Mouse (Mus musculus): ENCODE measurements around the gene Exoc3l2. TPM values are rescaled to one million over a fixed set of nuclear protein-coding genes. Genes with fewer than 3 reads are reported as not detected.
"Not testable (repeated sequence)": the region's sequence is repeated elsewhere in the genome, so short reads cannot be mapped to it uniquely, and the experiment has no call there.

Exoc3l2 gene
- polyA plus RNA-seq, 1 experiment from 2014 or later: 2.2 TPM

DNA sequence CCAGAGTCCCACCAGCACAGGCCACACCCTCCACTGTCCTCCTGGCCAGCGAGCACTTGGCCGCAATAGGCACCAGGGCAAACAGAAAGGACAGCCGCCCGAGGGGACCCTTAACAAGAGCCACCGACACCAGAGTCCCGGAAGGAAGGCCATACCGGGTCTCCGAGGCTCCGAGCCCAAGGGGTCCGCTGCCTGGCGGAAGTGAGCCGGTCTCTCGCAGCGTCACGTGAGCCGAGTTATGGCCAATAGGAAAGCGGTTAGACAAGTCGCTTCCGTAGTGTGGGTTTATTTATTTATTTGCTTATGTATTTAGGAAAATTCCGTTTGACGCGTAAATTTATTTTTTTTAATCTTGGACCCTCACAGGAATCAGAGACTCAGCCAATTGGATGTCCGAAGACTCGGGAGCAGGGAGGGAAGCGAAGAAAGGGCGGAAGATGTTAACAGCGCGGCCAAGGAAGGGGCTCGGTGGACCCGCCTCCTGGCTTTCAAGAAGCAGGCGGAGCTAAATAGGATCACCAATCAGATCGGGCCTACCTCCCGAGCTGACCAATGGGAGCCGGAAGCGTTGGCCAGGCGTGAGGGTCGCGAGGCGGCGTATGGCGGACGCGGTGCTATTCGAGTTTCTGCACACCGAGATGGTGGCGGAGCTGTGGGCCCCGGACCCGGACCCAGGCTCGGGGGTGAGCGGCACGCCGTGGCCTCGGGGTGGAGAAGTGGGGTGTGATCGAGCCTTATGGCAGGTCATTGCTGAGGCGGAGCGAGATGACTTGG is 45.2 kb downstream of the Exoc3l2 start, which contains the start of the genes Bloc1s3 and Trappc6a:
Gene Bloc1s3, minus strand, starts transcription at position 218 of the 774 bp plus-strand sequence.
Gene Trappc6a, plus strand, starts transcription at position 246 of the 774 bp plus-strand sequence.
- WGBS: 1% methylated on average over 56 of the region's 56 CpGs
- Histone ChIP-seq H3K4me2 (peak within 1 kb of the TSS; percentile 98), H3K9ac (peak within 1 kb of the TSS; percentile 83), H3K4me3 (ENCODE audit: low read depth, low read length) (peak within 1 kb of the TSS; percentile 80), H3K36me3 (ENCODE audit: insufficient read depth) (no peaks in the 10 kb centered on the region), H3K27ac (ENCODE audit: low read depth) (peak within 1 kb of the TSS; percentile 46), H3K4me1 (ENCODE audit: insufficient read depth) (no peaks in the 10 kb centered on the region), H3K27me3 (ENCODE audit: insufficient read depth, low read length) (no peaks in the 10 kb centered on the region), H3K9me3 (ENCODE audit: low read depth, low read length) (no peaks in the 10 kb centered on the region)
- ATAC-seq (ENCODE audit: insufficient read depth) (peak; percentile 95), DNase-seq (peak; percentile 97)
- no peak for TF ChIP-seq CTCF (IDR thresholded peaks at IDR 0.05; ENCODE audit: low read depth)

- H3K4me1 ChIP-seq (ENCODE audit: insufficient read depth): no peaks in the 10 kb centered on the region
- DNase-seq: no peak
- H3K36me3 ChIP-seq (ENCODE audit: insufficient read depth): no peaks in the 10 kb centered on the region
- peak overlapping the region; percentile 83 for H3K9ac ChIP-seq
- peak overlapping the region; percentile 98 for H3K4me2 ChIP-seq
- H3K27ac ChIP-seq (ENCODE audit: low read depth): peak overlapping the region; percentile 46; the same call in 1 of the 2 replicates
- ATAC-seq (ENCODE audit: insufficient read depth): peak; percentile 19
- WGBS: 8% methylated on average over 15 of the region's 15 CpGs
- peak overlapping the region; percentile 80 for H3K4me3 ChIP-seq (ENCODE audit: low read depth, low read length)
- H3K9me3 ChIP-seq (ENCODE audit: low read depth, low read length): no peaks in the 10 kb centered on the region
- no peak for TF ChIP-seq CTCF (IDR thresholded peaks at IDR 0.05; ENCODE audit: low read depth)
- no peaks in the 10 kb centered on the region for H3K27me3 ChIP-seq (ENCODE audit: insufficient read depth, low read length)
Measured at GRCm38 (mm10) chr7:19508924-19509568, 45.9 kb downstream of the Exoc3l2 start.

- 0 out of 2 replicates have a peak overlapping the region, but pooled peaks have one; percentile 83 for H3K9ac ChIP-seq
- no peak for TF ChIP-seq CTCF (IDR thresholded peaks at IDR 0.05; ENCODE audit: low read depth)
- peak overlapping the region; percentile 98 for H3K4me2 ChIP-seq
- DNase-seq (no peak), ATAC-seq (ENCODE audit: insufficient read depth) (no peak)
- H3K36me3 ChIP-seq (ENCODE audit: insufficient read depth): no peaks in the 10 kb centered on the region
- H3K27ac ChIP-seq (ENCODE audit: low read depth): no peak overlapping the region
- H3K4me1 ChIP-seq (ENCODE audit: insufficient read depth): no peaks in the 10 kb centered on the region
- 94% methylated on average over 7 of the region's 7 CpGs for WGBS
- no peaks in the 10 kb centered on the region for H3K9me3 ChIP-seq (ENCODE audit: low read depth, low read length)
- H3K4me3 ChIP-seq (ENCODE audit: low read depth, low read length): peak overlapping the region; percentile 80
- H3K27me3 ChIP-seq (ENCODE audit: insufficient read depth, low read length): no peaks in the 10 kb centered on the region
Measured at GRCm38 (mm10) chr7:19509786-19510185, 46.7 kb downstream of the Exoc3l2 start.

GRCm38 (mm10) chr7:19511934-19512333 is 48.8 kb downstream of the Exoc3l2 start:
- H3K36me3 ChIP-seq (ENCODE audit: insufficient read depth); H3K4me1 ChIP-seq (ENCODE audit: insufficient read depth); DNase-seq; H3K27ac ChIP-seq (ENCODE audit: low read depth); H3K9me3 ChIP-seq (ENCODE audit: low read depth, low read length); H3K4me3 ChIP-seq (ENCODE audit: low read depth, low read length); ATAC-seq (ENCODE audit: insufficient read depth); H3K27me3 ChIP-seq (ENCODE audit: insufficient read depth, low read length); H3K4me2 ChIP-seq; H3K9ac ChIP-seq: not testable (repeated sequence)
- 85% methylated on average over 6 of the region's 7 CpGs for WGBS

DNA sequence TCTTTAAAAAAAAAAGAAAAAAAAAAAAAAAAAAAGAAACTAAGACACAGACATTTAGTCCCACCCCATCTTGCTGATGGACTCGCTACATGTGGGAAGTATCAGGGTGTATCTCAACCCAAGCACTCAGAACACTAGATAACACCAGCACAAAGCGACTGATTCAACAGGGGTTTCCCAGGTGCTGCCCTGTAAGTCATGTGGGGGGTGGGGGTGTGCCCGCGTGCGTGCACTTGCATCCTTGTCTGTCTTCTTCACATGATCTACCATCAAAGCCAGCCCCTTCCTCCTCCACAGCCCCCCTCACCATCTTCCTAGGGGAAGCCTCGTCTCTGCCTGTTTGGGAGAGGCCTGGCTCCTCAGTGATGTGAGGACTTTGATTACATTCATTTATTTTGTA is 49.2 kb downstream of the Exoc3l2 start:
- H3K9ac ChIP-seq: no peak overlapping the region
- H3K27ac ChIP-seq (ENCODE audit: low read depth): no peak overlapping the region
- peaks cover 2% of the 10 kb centered on the region; the same call in 1 of the 2 replicates for H3K27me3 ChIP-seq (ENCODE audit: insufficient read depth, low read length)
- TF ChIP-seq CTCF (IDR thresholded peaks at IDR 0.05; ENCODE audit: low read depth): no peak
- DNase-seq: no peak
- 76% methylated on average over 6 of the region's 6 CpGs for WGBS
- H3K4me3 ChIP-seq (ENCODE audit: low read depth, low read length): no peak overlapping the region
- no peaks in the 10 kb centered on the region for H3K36me3 ChIP-seq (ENCODE audit: insufficient read depth)
- H3K4me2 ChIP-seq: no peak overlapping the region
- H3K9me3 ChIP-seq (ENCODE audit: low read depth, low read length): no peaks in the 10 kb centered on the region
- no peaks in the 10 kb centered on the region for H3K4me1 ChIP-seq (ENCODE audit: insufficient read depth)
- ATAC-seq (ENCODE audit: insufficient read depth): no peak

- no peak within 1 kb of the TSS for H3K9ac ChIP-seq
- no peaks in the 10 kb centered on the region for H3K9me3 ChIP-seq (ENCODE audit: low read depth, low read length)
- no peak within 1 kb of the TSS for H3K4me3 ChIP-seq (ENCODE audit: low read depth, low read length)
- H3K36me3 ChIP-seq (ENCODE audit: insufficient read depth): no peaks in the 10 kb centered on the region
- WGBS: 4% methylated on average over 25 of the region's 29 CpGs
- peak within 1 kb of the TSS; percentile 49 for H3K4me2 ChIP-seq
- DNase-seq (peak; percentile 45), ATAC-seq (ENCODE audit: insufficient read depth) (no peak)
- no peaks in the 10 kb centered on the region for H3K4me1 ChIP-seq (ENCODE audit: insufficient read depth)
- H3K27me3 ChIP-seq (ENCODE audit: insufficient read depth, low read length): peaks cover 55% of the 10 kb centered on the region
- no peak within 1 kb of the TSS for H3K27ac ChIP-seq (ENCODE audit: low read depth)
- TF ChIP-seq CTCF (IDR thresholded peaks at IDR 0.05; ENCODE audit: low read depth): peak; percentile 56
Measured at GRCm38 (mm10) chr7:19517652-19518365, 54.7 kb downstream of the Exoc3l2 start, which contains the start of gene Nkpd1. TSS of gene Nkpd1 (plus strand) at chr7:19517838.
